In genomic region chr6:92704810-92705209, GRCm38 (mm10) we compare ENCODE assay signal across 9 mouse cellular contexts. TPM values are rescaled to one million over a fixed set of nuclear protein-coding genes. Genes with fewer than 3 reads are reported as not detected.
DNase-seq lines count a peak whose midpoint lies in the region; ATAC-seq and TF ChIP-seq lines count a peak whose summit lies in the region.
"Had no signal": no experiment of that assay in that cellular context is flagged by ENCODE, and none has a peak within 500 bp of the region (broad histone marks: within the 10 kb centered on the region; RNA-seq: fewer than 3 reads in every experiment).

No protein-coding gene starts in this region.

- H3K27me3 ChIP-seq in liver, embryonic 13.5 days = peaks cover 38% of the 10 kb centered on the region
- H3K27me3 ChIP-seq in liver, postnatal 0 days (ENCODE audit: insufficient read depth, low read length) = peaks cover 25% of the 10 kb centered on the region; the same call in 1 of the 2 replicates
- no peaks in the 10 kb centered on the region for H3K27me3 ChIP-seq in forebrain, postnatal 0 days (ENCODE audit: insufficient read depth, low read length)
- H3K27me3 ChIP-seq in neural tube, embryonic 14.5 days (ENCODE audit: control insufficient read depth, insufficient read depth, low read length) = no peaks in the 10 kb centered on the region; the same call in 1 of the 2 replicates

- no peak overlapping the region for H3K9ac ChIP-seq in liver, embryonic 13.5 days
- H3K9ac ChIP-seq in liver, postnatal 0 days (replicated peaks) = no peak overlapping the region
- H3K9ac ChIP-seq in forebrain, postnatal 0 days = peak overlapping the region; percentile 72
- H3K9ac ChIP-seq in neural tube, embryonic 14.5 days (replicated peaks; ENCODE audit: low read depth, low read length) = peak overlapping the region; percentile 87; the same call in 1 of the 2 replicates
- H3K9ac ChIP-seq: liver, embryonic 14.5 days had no signal

- no peak for TF ChIP-seq EP300 in liver, postnatal 0 days (IDR thresholded peaks at IDR 0.05; ENCODE audit: low read depth)

- intact Hi-C loops in left cerebral cortex, postnatal 25 days (cut with DNase I) = loop anchor here (1.0 kb wide), 1 partner anchor 23 kb away; no protein-coding TSS in a partner anchor

- WGBS in liver, embryonic 13.5 days (ENCODE audit: insufficient replicate concordance) = 33% methylated on average over 9 of the region's 9 CpGs
- WGBS in liver, postnatal 0 days (ENCODE audit: insufficient replicate concordance) = 46% methylated on average over 9 of the region's 9 CpGs
- WGBS in forebrain, postnatal 0 days = 31% methylated on average over 9 of the region's 9 CpGs
- 22% methylated on average over 9 of the region's 9 CpGs for WGBS in neural tube, embryonic 14.5 days

- DNase-seq in liver, embryonic 13.5 days = no peak
- no peak for DNase-seq in liver, postnatal 0 days
- DNase-seq in forebrain, postnatal 0 days = peak; percentile 61
- DNase-seq in left cerebral cortex, postnatal 25 days (ENCODE audit: low spot score in 2 of 2) = peak; percentile 32 to 39
- DNase-seq in adrenal gland, postnatal 4 days (ENCODE audit: low spot score in 2 of 2) = no peak

- no peak overlapping the region for H3K4me3 ChIP-seq in liver, embryonic 13.5 days (replicated peaks)
- no peak overlapping the region for H3K4me3 ChIP-seq in liver, postnatal 0 days (ENCODE audit: low read depth, low read length)
- peak overlapping the region; percentile 79 for H3K4me3 ChIP-seq in forebrain, postnatal 0 days (ENCODE audit: low read depth, low read length)
- peak overlapping the region; percentile 80 for H3K4me3 ChIP-seq in neural tube, embryonic 14.5 days (ENCODE audit: low read depth, low read length)

- no peaks in the 10 kb centered on the region for H3K36me3 ChIP-seq in liver, embryonic 13.5 days
- no peaks in the 10 kb centered on the region for H3K36me3 ChIP-seq in liver, postnatal 0 days (replicated peaks; ENCODE audit: insufficient read depth, low read length)
- H3K36me3 ChIP-seq in forebrain, postnatal 0 days (ENCODE audit: insufficient read depth) = no peaks in the 10 kb centered on the region
- no peaks in the 10 kb centered on the region for H3K36me3 ChIP-seq in neural tube, embryonic 14.5 days (ENCODE audit: control insufficient read depth, insufficient read depth, low read length)

- H3K9me3 ChIP-seq in liver, embryonic 13.5 days (replicated peaks) = no peaks in the 10 kb centered on the region
- no peaks in the 10 kb centered on the region for H3K9me3 ChIP-seq in liver, postnatal 0 days (ENCODE audit: low read length)
- no peaks in the 10 kb centered on the region for H3K9me3 ChIP-seq in forebrain, postnatal 0 days (ENCODE audit: low read length)
- no peaks in the 10 kb centered on the region for H3K9me3 ChIP-seq in neural tube, embryonic 14.5 days (ENCODE audit: control insufficient read depth, low read length)

- no peak for TF ChIP-seq CTCF in liver, postnatal 0 days (IDR thresholded peaks at IDR 0.05; ENCODE audit: low read depth)
- TF ChIP-seq CTCF in forebrain, postnatal 0 days (IDR thresholded peaks at IDR 0.05; ENCODE audit: low read depth) = no peak

- no peak for ATAC-seq in liver, embryonic 13.5 days (ENCODE audit: low read depth)
- no peak for ATAC-seq in liver, postnatal 0 days
- peak; percentile 69 for ATAC-seq in forebrain, postnatal 0 days
- no peak for ATAC-seq in neural tube, embryonic 14.5 days (ENCODE audit: low read depth)
- no peak for ATAC-seq in cerebellum, adult (ENCODE audit: insufficient number of reproducible peaks, low FRiP score, low TSS enrichment)
- ATAC-seq in activated CD4-positive, CD25-positive, alpha-beta regulatory T cell, adult 4 months = no peak

- no peak overlapping the region for H3K27ac ChIP-seq in liver, embryonic 13.5 days
- H3K27ac ChIP-seq in liver, postnatal 0 days (ENCODE audit: low read depth) = no peak overlapping the region
- peak overlapping the region; percentile 22; the same call in 1 of the 2 replicates for H3K27ac ChIP-seq in forebrain, postnatal 0 days (ENCODE audit: low read depth, low read length)
- H3K27ac ChIP-seq in neural tube, embryonic 14.5 days (ENCODE audit: low read depth, low read length) = peak overlapping the region; percentile 75
- H3K27ac ChIP-seq: liver, embryonic 14.5 days had no signal

- H3K4me2 ChIP-seq in liver, embryonic 13.5 days = 0 out of 2 replicates have a peak overlapping the region, but pooled peaks have one; percentile 67
- no peak overlapping the region for H3K4me2 ChIP-seq in liver, postnatal 0 days (ENCODE audit: low read depth, low read length)
- peak overlapping the region; percentile 96 for H3K4me2 ChIP-seq in forebrain, postnatal 0 days (ENCODE audit: low read depth)
- peak overlapping the region; percentile 92 for H3K4me2 ChIP-seq in neural tube, embryonic 14.5 days (ENCODE audit: low read depth, low read length)

- 0 out of 2 replicates have a peak, but pooled peaks cover 2% of the 10 kb centered on the region for H3K4me1 ChIP-seq in liver, embryonic 13.5 days (replicated peaks)
- peaks cover 5% of the 10 kb centered on the region; the same call in 1 of the 2 replicates for H3K4me1 ChIP-seq in liver, postnatal 0 days (ENCODE audit: insufficient read depth)
- peaks cover 8% of the 10 kb centered on the region for H3K4me1 ChIP-seq in forebrain, postnatal 0 days (ENCODE audit: insufficient read depth)
- H3K4me1 ChIP-seq in neural tube, embryonic 14.5 days (ENCODE audit: control insufficient read depth, insufficient read depth, low read length) = peaks cover 10% of the 10 kb centered on the region; the same call in 1 of the 2 replicates

RNA-seq across cellular contexts. Expression of gene Prickle2, which starts 1.1 kb away (rescaled TPM):
- polyA plus RNA-seq in liver, embryonic 13.5 days (2015; fragmentation: Nextera tagmentation; extraction: Ambion mirVana) = 0.34 and 0.37 TPM in 2 replicates
- polyA plus RNA-seq in liver, postnatal 0 days (2015; fragmentation: Nextera tagmentation; extraction: Ambion mirVana) = 0.27 and 0.28 TPM in 2 replicates
- total RNA-seq in forebrain, postnatal 0 days (2014; rRNA removed) = 28.0 and 29.4 TPM in 2 replicates
- polyA plus RNA-seq in forebrain, postnatal 0 days (2015; fragmentation: Nextera tagmentation; extraction: Ambion mirVana) = 6.2 and 8.4 TPM in 2 replicates
- 100 to 1,000 TPM; 181 to 195 TPM for total RNA-seq in left cerebral cortex, postnatal 25 days (2021)
- 25.4 and 25.5 TPM in 2 replicates for polyA plus RNA-seq in neural tube, embryonic 14.5 days (2014; fragmentation: Nextera tagmentation; extraction: Ambion mirVana)
- total RNA-seq in adrenal gland, postnatal 4 days (2021) = 10 to 100 TPM; 12.1 to 14.2 TPM
- under 1 TPM in 1 of 2 experiments, not detected in 1; 0.17 TPM for polyA plus RNA-seq in activated CD4-positive, CD25-positive, alpha-beta regulatory T cell, adult 4 months (2017; shearing (Covaris generic))

Comparison
In these comparisons a context has a peak if more than half of its experiments do, and no peak if none do; other contexts are left out.
1. DNase-seq: peak in forebrain, postnatal 0 days (single experiment) and left cerebral cortex, postnatal 25 days (2 of 2); none in liver, embryonic 13.5 days (single experiment), liver, postnatal 0 days (single experiment) and adrenal gland, postnatal 4 days (0 of 2).
2. H3K27ac ChIP-seq: peak in forebrain, postnatal 0 days (single experiment) and neural tube, embryonic 14.5 days (single experiment); none in liver, embryonic 13.5 days (single experiment) and liver, postnatal 0 days (single experiment).
3. H3K4me3 ChIP-seq: peak in forebrain, postnatal 0 days (single experiment) and neural tube, embryonic 14.5 days (single experiment); none in liver, embryonic 13.5 days (single experiment) and liver, postnatal 0 days (single experiment).
4. H3K9ac ChIP-seq: peak in forebrain, postnatal 0 days (single experiment) and neural tube, embryonic 14.5 days (single experiment); none in liver, embryonic 13.5 days (single experiment) and liver, postnatal 0 days (single experiment).